Mouse (Mus musculus): ENCODE results near the gene Tmem156. TPM values are rescaled to one million over a fixed set of nuclear protein-coding genes. Genes with fewer than 3 reads are reported as not detected.

Gene Tmem156
- total RNA-seq, 2 experiments from 2014 or later, result 0.27 to 0.50 TPM

DNA sequence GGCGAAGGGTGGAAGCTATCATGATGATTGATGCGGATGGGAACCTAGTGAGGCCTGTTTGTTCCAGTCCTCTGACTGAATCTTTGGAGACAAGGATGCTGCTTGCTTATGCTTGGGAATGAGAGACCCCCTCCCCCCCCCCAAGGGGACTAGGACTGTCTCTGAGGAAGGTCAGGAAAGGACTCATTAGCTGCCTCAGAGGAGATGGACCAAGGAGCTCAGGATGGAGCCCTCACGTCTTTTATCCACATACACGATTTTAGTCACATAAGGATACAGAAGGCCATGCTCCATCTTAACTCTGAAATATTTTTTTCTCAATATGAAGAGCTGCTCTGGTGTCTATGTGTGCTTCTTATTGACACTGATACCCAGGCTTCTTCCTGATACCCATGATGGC is 29.7 kb downstream of the Tmem156 start:
- intact Hi-C loops (cut with DNase I), result no loop called here
- no peak for DNase-seq (ENCODE audit: low spot score in 2 of 2)

DNA sequence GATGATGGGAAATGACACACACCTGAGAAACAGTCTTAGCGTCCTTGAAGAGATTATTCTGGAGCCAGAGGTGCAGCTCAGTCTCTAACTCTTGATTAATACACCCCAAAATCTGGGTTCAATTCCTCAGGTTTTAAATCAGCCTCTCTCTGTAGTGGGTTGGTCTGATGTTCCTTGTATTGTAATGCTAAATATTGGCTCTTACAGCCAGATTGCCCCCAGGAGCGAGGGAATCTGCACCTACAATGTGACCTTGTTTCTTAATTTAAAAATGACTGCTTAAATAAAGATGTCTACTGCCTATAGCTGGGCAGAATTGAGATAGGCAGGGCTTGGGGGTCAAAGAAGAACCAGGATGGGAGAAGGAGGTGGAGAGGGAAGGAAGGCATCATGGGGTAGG is 32.1 kb downstream of the Tmem156 start:
- intact Hi-C loops (cut with DNase I), result no loop called here
- no peak for DNase-seq (ENCODE audit: low spot score in 2 of 2)

DNA sequence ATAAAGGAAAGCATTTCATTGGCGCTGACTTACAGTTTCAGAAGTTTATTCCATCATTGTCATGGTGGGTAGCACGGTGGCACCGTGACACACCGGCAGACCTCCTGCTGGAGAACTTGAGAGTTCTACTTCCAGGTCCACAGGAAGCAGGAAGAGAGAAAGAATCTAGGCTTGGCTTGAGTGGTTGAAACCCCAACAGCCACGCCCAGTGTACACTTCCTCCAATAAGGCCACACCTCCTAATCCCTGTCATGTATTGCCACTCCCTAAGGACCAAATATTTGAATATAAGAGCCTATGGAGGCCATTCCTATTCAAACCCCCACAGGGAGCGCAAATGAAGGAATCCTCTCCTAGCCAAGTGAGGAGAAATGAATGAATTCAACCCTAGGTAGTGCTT is 34.3 kb downstream of the Tmem156 start:
- intact Hi-C loops (cut with DNase I), result no loop called here
- DNase-seq (ENCODE audit: low spot score in 2 of 2), result no peak

DNA sequence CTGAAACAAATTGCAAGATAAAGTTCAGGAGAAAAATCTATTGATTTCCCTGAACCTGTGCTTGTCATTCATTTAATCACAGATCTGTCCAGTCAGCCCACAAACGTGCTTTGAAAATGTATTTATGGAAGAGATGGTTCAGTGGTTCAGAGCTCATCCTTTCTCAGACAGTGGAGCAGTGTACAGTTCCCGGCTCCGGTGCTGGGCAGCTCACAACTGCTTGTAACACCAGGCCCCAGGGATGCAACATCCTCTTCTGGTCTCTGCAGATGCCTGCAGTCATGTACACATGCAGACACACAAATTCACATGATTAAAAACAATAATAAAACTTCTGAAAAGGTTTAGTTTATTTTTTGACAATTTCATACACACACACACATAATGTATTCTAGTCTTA is 40.4 kb downstream of the Tmem156 start:
- no peak for DNase-seq (ENCODE audit: low spot score in 2 of 2)
- intact Hi-C loops (cut with DNase I), result no loop called here

DNA sequence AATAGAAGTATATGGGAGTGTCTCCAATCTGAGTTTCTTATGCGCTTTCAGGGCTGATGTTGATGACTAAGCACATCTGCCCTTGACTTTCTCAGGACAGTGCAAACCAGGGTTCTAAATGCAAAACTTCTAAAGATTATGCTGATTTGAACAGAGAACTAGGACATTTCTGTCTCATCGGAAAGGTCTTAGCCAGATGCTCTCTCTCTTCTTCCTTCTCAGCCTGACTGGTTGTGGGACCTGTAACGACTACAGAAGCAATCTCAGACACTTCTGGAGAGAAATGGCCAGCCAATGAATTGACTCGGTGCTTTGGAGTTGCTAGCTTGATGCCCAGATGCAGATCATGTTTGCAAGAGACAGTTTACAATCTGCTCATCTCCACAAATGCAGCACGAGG is 42.1 kb downstream of the Tmem156 start:
- no peak for DNase-seq (ENCODE audit: low spot score in 2 of 2)
- intact Hi-C loops (cut with DNase I), result no loop called here

DNA sequence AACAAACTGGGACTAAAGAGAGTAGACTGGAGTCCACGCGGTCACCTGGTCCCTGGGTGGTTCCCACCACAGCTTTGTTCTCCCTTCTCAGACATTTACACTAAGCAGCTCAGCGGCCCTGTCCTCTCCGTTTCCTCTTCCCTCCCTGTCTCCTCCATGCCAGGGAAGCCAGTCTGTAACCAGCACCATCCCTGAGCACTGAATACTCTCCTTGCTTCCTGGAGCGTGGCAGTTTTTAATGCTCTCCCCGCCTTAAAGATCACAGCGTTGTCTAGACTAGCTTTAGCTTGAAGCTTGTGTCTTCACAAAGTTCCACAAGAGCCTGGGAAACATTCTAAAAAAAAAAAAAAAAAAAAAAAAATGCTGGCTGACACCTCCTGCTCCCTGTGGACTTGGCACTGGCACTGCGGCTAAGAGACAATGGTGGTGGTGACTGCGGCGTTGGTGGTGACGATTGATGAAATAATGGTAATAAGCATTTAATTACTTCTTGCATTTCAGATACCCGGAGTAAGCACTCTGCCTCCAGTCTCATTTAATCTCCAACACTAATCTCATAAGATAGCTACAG is 44.6 kb downstream of the Tmem156 start:
- intact Hi-C loops (cut with DNase I), result no loop called here
- DNase-seq (ENCODE audit: low spot score in 2 of 2), result no peak

DNA sequence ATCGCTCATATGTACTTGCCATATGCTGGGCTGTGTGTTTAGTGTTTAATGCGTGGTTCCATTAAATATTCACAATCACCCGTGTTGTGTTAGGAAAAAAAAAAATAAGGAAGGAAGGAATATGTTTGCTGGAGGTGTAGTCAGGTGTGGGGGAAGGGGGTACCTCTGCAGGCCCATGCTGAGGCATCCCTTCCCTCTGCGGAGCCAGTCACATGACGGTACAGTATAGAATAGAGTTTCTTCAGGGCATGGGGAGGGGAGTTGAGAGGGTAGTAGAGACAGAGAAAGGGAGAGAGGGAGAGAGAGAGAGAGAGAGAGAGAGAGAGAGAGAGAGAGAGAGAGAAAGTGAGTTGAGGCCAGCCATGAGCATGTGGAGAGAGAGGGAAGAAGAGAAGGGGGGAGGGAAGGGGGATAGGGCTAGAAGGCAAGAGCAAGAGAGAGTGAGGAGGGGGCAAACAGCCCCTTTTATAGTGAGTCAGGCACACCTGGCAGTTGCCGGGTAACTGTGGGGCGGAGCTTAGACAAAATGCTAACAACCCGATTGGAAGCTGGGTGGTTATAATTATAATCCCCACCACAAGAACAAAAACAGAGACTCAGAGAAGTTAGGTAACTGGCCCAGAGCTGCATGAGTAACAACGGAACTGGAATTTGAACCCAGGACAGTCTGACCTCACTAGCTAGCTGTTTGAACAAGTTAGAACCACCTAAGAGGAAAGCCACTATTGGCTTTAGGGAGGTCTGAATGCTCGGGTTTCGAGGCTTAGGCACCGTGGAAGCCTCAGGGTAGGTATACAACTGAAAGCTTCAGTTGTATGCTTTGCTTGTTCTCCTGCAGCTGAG is 45.3 kb downstream of the Tmem156 start:
- intact Hi-C loops (cut with DNase I), result no loop called here
- DNase-seq (ENCODE audit: low spot score in 2 of 2), result no peak

DNA sequence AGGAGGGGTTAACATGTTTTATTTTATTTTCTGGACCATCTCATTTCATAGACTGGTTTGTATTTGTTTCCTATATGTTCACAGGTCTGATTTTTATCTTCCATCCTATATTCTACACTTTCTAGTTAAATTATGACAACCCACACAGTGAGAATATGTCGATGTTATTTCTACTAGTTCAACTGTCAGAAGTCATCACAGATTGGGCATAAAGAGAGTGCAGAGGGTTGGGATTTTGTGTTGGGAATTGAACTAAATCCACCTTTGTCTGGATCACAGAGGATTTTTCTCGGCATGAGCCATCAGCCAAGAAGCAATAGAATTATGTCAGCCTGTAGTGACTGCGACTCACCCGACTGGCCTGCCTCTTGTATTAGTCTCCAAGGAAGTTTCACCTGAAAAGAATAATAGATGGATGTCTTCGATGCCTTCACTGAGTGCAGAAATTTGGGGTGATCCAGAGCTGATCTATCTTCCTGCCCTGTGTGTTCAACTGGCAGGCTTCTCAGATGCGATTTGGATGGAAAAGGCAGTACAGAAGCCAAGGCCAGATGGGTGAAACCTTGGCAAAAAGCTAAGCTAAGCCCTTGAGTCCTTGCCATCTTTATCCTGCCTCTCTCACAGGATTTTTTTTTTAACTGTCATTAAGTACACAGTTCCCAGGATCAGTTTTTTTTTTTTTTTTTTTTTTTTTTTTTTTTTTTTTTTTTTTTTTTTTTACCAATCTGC is 46.1 kb downstream of the Tmem156 start:
- intact Hi-C loops (cut with DNase I), result no loop called here
- DNase-seq (ENCODE audit: low spot score in 2 of 2), result no peak

DNA sequence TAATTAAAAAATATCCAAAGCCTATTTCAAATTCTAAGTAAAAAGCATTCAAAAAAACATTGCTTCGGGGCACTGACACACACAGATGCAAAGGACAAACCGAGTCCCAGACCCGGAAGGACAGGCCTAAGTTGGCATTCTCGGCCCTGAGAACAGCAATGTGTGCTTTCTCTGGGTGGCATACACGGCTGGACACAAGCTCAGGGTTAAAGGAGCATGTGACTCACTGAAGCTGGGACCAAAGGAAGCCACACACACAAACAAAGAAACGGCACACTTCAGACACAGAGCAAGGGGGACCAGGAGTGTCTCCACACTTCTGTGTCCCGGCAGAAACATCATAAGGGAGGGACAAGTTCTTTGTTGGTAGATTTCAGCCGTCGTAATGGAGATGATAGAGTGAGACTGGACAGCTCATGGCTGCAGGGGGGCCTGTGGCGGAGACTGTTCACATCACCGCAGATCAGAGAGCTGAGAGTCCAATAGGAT is 48.5 kb downstream of the Tmem156 start:
- no peak for DNase-seq (ENCODE audit: low spot score in 2 of 2)
- intact Hi-C loops (cut with DNase I), result no loop called here

DNA sequence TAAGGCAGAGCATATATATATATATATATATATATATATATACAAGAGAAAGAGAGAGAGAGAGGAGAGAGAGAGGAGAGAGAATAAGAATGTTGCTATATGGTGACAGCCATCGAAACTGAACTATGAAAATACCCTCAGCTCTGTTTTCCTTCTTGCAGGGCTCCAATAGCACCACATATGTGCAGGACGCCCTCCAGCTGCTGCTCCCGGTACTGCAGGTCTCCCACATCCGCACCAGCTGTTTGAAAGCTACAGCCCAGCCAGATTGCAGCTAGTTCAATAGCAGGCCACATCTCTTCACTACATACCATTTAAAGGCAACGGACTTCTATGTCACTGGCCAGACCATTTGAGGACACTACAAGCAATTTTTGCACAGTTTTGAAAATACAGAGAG is 51.5 kb downstream of the Tmem156 start:
- no peak for DNase-seq (ENCODE audit: low spot score in 2 of 2)
- intact Hi-C loops (cut with DNase I), result no loop called here

DNA sequence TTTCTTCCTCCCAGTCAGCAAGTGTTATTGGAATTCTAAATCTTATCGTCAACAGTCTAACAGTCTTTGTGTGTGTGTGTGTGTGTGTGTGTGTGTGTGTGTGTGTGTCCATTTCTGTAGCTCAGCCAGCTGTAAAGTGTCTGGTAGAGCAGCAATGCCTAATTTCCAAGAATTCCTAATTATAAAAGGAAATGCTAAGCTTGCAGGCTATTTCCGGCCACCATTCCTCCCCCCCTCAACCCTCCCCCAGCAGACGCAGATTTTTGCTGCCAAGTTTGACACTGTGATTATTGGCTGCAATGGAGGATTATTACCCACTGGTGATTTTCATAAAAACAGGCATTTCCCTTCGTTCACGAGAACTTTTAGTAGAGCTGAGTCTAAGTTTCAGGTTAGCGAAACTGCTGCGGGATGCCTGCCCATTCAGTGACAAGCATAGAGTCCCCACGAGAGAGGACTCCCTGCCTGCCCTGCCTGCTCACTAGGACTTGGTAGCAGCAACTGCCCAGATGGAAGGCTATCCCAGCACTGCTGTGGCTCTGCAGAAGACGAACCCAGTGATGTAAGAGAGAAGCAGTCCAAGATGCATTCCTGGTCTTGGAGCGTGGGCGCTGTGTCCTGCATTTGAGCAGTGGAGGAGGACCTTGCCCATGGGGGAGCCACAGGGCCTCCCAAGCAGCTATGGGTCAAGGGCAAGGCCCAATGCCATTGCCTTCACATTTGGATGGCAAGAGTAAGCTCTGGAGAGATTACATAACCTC is 52.9 kb downstream of the Tmem156 start:
- intact Hi-C loops (cut with DNase I), result no loop called here
- no peak for DNase-seq (ENCODE audit: low spot score in 2 of 2)

DNA sequence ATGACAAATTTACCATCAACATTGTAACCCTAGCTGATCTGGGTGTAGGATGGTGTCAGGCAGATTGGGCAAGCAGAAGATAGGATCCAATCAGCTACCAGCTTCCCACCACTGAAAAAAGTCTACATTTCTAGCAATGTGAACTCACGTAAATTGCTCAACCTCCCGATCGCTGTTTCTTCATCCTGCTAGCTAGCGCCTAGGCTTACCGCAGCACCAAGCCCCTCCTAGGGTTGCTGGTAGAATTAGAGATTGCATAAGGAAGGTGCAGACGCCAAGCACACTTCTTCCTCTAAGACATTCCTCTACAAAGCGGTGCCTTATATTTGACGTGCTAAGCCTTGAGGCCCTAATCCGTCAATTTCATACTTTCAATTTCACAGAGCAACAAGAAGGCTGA is 53.6 kb downstream of the Tmem156 start:
- intact Hi-C loops (cut with DNase I), result no loop called here
- no peak for DNase-seq (ENCODE audit: low spot score in 2 of 2)

DNA sequence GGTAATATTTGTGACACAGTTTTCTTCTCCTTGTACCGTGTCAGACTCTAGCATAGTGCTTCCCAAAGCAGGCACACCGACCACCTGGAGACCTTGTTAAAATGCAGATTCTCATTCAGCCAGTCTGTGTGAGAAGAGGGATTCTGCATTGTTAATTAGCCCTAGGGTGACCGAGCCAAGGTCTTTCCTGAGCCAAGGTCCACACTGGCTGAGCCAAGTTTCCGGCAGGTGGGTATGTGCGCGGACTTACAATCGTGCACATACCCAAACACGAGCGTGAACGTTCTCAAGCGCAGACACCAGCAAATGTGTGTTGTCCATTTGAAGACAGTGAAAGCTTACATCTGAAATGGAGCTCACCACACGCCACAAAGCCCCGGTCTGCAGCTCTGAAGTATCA is 55.3 kb downstream of the Tmem156 start:
- intact Hi-C loops (cut with DNase I), result no loop called here
- no peak for DNase-seq (ENCODE audit: low spot score in 2 of 2)

DNA sequence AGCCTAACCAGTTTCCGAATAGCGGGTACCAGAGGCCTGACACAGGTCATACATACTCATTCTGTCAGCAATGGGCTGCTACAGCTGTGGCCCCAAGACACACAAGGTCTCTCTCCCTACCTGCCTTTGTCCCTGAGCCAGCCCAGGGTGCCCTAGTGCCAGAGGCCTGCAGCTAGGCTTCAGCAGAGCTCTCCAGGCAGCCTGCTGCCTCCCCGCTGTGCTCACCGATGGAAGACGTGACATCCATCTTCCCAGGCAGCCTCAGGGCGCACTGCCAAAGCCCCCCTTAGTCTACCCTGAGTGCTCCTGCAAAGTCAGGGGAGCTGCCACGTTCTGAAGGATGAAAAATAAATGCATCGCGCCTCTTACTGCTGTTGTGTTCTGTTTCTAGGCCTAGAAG is 63.9 kb downstream of the Tmem156 start:
- intact Hi-C loops (cut with DNase I), result no loop called here
- DNase-seq (ENCODE audit: low spot score in 2 of 2), result no peak

DNA sequence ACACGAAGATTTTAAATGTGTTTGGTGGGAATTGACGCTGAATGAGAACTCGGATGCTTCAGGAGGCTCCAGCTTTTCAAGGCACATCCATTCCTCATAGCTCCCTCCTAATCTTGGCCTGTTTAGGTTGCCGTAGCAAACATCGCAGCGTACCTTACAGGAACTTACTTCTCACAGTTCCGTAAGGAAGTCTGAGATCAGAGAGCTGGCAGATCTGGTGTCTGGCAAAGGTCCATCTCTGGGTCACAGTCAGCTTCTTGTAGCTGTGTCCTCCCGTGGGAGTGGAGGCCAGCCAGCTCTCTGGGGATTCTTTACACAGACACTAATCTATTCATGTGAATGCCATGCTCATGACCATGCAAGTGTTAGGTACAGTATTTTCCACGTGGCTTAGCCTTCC is 65.2 kb downstream of the Tmem156 start:
- intact Hi-C loops (cut with DNase I), result no loop called here
- DNase-seq (ENCODE audit: low spot score in 2 of 2), result no peak

DNA sequence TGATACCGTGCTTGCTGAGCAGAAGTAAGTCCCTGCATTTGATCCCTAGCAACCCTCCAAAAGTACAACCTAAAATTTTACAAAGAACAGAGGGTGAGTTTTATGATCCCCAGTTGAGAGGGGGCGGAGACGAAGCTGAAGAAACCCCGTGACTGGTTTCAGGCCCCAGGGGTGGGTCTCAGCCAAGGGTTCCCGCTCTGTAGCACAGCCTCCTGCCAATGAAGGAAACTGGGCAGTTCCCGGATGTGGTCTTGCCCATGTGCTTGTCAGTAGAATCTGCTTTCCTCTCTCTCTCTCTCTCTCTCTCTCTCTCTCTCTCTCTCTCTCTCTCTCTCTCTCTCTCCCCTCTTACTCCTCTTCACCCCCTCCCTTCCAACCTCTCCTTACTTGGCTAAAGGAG is 66.0 kb downstream of the Tmem156 start:
- DNase-seq (ENCODE audit: low spot score in 2 of 2), result no peak
- intact Hi-C loops (cut with DNase I), result no loop called here

DNA sequence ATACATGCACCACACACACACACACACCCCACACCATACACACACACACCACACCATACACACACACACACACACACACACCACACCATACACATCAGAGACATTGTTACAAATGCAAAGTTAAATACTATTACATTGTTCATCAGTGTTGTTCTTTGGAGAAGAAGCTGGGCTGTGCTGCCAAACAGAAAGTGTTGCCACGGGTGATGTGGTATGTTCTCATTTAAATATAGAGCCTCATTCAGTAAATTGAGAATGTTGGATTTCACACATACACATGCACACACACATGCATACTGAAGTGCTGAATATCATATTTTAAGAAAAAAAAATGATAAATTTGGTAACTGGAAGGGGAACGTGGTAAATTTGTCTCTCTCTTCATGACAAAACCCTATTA is 67.3 kb downstream of the Tmem156 start:
- intact Hi-C loops (cut with DNase I), result no loop called here
- DNase-seq (ENCODE audit: low spot score in 2 of 2), result no peak

DNA sequence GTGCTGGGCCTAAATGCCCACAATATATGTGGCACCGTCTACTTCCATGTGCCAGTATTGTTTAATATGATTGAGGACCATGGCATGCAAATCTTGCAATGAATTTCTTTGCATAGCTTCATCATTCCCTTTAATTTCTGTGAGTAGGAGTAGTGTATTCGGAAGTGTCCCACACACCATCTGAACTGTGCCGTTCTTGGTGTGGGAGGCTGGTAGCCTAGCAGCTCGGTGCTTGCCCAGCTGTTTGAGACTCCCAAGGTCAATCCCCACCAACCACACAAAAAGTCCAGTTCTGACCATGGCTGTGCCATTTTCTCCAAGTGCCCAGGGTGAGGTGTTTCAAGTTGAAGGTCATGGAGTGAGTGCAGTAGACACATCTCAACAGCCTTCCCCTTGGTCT is 69.9 kb downstream of the Tmem156 start:
- intact Hi-C loops (cut with DNase I), result no loop called here
- DNase-seq (ENCODE audit: low spot score in 2 of 2), result peak; percentile 43 to 45

DNA sequence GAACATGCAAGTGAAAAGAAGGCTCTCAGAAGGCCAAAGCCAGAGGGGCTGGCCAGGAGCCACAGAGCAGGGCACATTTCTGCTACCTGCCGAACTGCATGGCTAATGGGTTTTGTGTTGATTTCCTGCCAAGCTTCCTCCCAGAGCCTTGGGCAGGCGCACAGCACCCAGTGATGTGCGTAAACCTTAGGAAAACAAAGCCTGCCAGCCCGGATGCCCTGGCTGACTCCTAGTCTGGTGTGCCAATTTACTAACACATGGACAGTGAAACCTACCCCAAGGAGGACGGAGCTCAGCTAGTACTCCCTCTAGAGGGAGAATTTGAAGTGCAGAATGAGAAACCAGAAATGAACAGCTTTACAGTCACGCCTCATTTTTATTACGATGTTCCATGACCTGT is 72.1 kb downstream of the Tmem156 start:
- no peak for DNase-seq (ENCODE audit: low spot score in 2 of 2)
- intact Hi-C loops (cut with DNase I), result no loop called here

DNA sequence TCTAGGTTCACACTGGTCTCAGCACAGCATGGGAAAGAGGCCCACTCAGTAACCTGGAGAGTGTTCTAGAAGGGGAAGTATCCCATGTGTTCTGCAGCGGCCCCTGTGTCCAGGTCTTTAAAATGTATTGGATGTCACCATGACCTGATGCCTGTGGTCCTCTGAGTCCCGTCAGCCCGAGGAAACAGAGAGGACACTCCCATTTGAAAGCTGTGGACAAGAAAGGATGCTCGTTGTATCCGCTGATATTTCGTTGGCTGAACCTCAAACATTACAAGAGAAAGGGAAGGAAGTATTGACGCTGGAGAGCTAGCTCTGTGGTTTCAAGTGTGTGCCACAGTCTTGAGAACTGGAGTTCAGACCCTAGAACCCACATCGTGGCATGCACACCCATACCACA is 72.8 kb downstream of the Tmem156 start:
- intact Hi-C loops (cut with DNase I), result no loop called here
- DNase-seq (ENCODE audit: low spot score in 2 of 2), result no peak
